Mouse (Mus musculus) liver, embryonic 12.5 days (tissue): ENCODE results near the gene Mb. TPM values are rescaled to one million over a fixed set of nuclear protein-coding genes. Genes with fewer than 3 reads are reported as not detected.

ENCODE experiments used
- ATAC-seq: fragments of 200-750 bp; cut with Nextera tagmentation; 2 replicates; pipeline ENCODE4 v1.8.0; 2017; ENCODE audit warnings: moderate number of reproducible peaks, mild to moderate bottlenecking, moderate library complexity
- H3K27ac ChIP-seq: fragments of 300-500 bp; sonication (generic); 2 replicates; pipeline ENCODE4 v1.5.1; 2016; ENCODE audit warnings: mild to moderate bottlenecking
- H3K27me3 ChIP-seq: fragments of 300-500 bp; sonication (generic); replicated peaks from 2 replicates; pipeline ENCODE4 v1.6.1; 2016; ENCODE audit warnings: mild to moderate bottlenecking, moderate library complexity
- H3K36me3 ChIP-seq: fragments of 300-500 bp; sonication (generic); 2 replicates; pipeline ENCODE4 v1.6.1; 2016; ENCODE audit warnings: mild to moderate bottlenecking, moderate library complexity
- H3K4me1 ChIP-seq: fragments of 300-500 bp; sonication (generic); 2 replicates; pipeline ENCODE4 v1.6.1; 2016
- H3K4me2 ChIP-seq: fragments of 300-500 bp; sonication (generic); 2 replicates; pipeline ENCODE4 v1.6.1; 2016; ENCODE audit warnings: mild to moderate bottlenecking, moderate library complexity
- H3K4me3 ChIP-seq: fragments of 300-500 bp; sonication (generic); 2 replicates; pipeline ENCODE4 v1.5.1; 2016; ENCODE audit warnings: mild to moderate bottlenecking, moderate library complexity
- H3K9ac ChIP-seq: fragments of 300-500 bp; sonication (generic); 2 replicates; pipeline ENCODE4 v1.6.1; 2016; ENCODE audit warnings: mild to moderate bottlenecking, moderate library complexity
- H3K9me3 ChIP-seq: fragments of 300-500 bp; sonication (generic); replicated peaks from 2 replicates; pipeline ENCODE4 v1.6.1; 2016; ENCODE audit warnings: mild to moderate bottlenecking, moderate library complexity
- WGBS: fragments of 180-500 bp; shearing (Covaris S2); methylation state at CpG from one replicate; pipeline ENCODE4 v1.1.7; 2016; ENCODE audit not compliant: insufficient replicate concordance; 5-methylcytosine and 5-hydroxymethylcytosine counted together
- polyA plus RNA-seq: library from polyadenylated mRNA; unstranded; fragments of >200 nt; fragmentation: Nextera tagmentation; extraction: Ambion mirVana; gene quantifications from 2 replicates; pipeline ENCODE4 v1.2.1, GENCODE M21; 2016

Gene Mb
- polyA plus RNA-seq, 1 experiment from 2014 or later = 0.17 TPM

DNA sequence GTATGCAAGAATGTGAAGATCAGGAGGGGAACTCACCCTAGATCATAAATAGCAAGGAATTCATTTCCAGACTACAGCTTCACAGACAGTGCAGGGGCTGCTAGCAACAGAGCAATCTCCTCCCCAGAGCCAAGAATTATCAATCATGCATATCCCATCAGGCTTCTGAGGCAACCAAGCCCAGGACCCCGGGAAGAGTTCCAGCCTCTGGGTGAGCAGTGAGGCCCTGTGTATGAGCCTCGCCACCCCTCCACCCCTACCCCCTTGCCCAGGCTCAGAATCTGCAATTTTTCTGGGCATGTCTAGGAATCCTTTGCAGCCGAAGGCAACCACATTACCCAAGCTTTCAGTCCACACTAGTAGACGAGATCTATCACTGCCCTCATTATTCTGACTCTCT, 28.6 kb downstream of the Mb start:
- no peaks in the 10 kb centered on the region for H3K36me3 ChIP-seq
- no peak overlapping the region for H3K27ac ChIP-seq
- WGBS = 54% methylated on average over 4 of the region's 4 CpGs
- no peak for ATAC-seq
- no peak overlapping the region for H3K4me2 ChIP-seq
- H3K4me3 ChIP-seq = no peak overlapping the region
- H3K9me3 ChIP-seq = no peaks in the 10 kb centered on the region
- H3K27me3 ChIP-seq = 0 out of 2 replicates have a peak, but pooled peaks cover 3% of the 10 kb centered on the region
- no peak overlapping the region for H3K9ac ChIP-seq
- no peaks in the 10 kb centered on the region for H3K4me1 ChIP-seq

GRCm38 (mm10) chr15:77021056-77021455, 29.4 kb downstream of the Mb start:
- no peak for ATAC-seq
- 74% methylated on average over 3 of the region's 3 CpGs for WGBS
- Histone ChIP-seq H3K9me3 (no peaks in the 10 kb centered on the region), H3K27ac (no peak overlapping the region), H3K4me1 (no peaks in the 10 kb centered on the region), H3K36me3 (no peaks in the 10 kb centered on the region), H3K4me3 (no peak overlapping the region), H3K4me2 (no peak overlapping the region), H3K9ac (no peak overlapping the region), H3K27me3 (0 out of 2 replicates have a peak, but pooled peaks cover 3% of the 10 kb centered on the region)

DNA sequence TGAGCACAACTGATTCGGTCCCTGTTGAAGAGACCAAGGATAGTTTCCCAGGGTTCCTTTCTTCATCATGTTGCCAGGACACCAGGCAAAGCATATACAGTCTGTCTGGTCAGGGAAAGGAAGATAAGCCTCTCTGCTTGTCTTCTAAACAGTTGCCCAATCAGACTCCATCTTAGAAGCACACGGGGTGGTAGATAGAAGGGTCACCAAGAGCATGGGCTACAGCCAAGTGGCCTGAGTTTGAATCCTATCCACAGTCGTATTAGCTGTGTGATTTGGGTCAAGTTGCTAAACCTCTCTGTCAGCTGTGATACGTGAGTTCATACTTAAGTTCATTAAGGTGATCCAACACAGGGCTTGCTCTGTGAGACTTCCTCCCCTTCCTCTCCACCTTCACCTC, 30.3 kb downstream of the Mb start:
- no peaks in the 10 kb centered on the region for H3K4me1 ChIP-seq
- H3K9me3 ChIP-seq = no peaks in the 10 kb centered on the region
- H3K27me3 ChIP-seq = 0 out of 2 replicates have a peak, but pooled peaks cover 3% of the 10 kb centered on the region
- no peak overlapping the region for H3K4me3 ChIP-seq
- no peak overlapping the region for H3K4me2 ChIP-seq
- H3K9ac ChIP-seq = no peak overlapping the region
- no peaks in the 10 kb centered on the region for H3K36me3 ChIP-seq
- WGBS = 54% methylated on average over 4 of the region's 4 CpGs
- H3K27ac ChIP-seq = no peak overlapping the region
- no peak for ATAC-seq

DNA sequence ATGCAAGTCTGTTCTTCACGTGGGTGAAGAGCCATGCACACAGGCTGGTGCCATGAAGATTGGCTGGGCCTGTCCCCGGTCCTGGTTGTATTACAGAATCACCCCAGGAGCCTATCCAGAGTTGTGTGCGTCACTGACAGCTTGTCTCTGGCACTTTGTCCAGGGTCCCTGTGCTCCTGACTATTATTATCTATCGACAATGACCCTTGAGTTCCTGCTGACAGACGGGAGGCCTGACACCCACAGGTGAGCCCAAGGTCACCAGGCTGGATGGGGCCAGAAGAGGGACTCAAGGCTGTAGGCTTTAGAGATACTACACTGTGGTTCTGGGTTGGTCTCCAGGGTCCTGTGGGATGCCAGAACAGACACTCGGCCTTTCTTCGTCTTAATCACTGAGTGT, 30.9 kb downstream of the Mb start:
- Histone ChIP-seq H3K27me3 (peaks cover 9% of the 10 kb centered on the region; the same call in 1 of the 2 replicates), H3K4me3 (no peak overlapping the region), H3K36me3 (no peaks in the 10 kb centered on the region), H3K4me2 (no peak overlapping the region), H3K27ac (no peak overlapping the region), H3K4me1 (no peaks in the 10 kb centered on the region), H3K9me3 (no peaks in the 10 kb centered on the region), H3K9ac (no peak overlapping the region)
- 58% methylated on average over 7 of the region's 7 CpGs for WGBS
- ATAC-seq = no peak

- 44% methylated on average over 6 of the region's 6 CpGs for WGBS
- Histone ChIP-seq H3K27ac (no peak overlapping the region), H3K9me3 (no peaks in the 10 kb centered on the region), H3K4me2 (no peak overlapping the region), H3K4me3 (no peak overlapping the region), H3K4me1 (no peaks in the 10 kb centered on the region), H3K9ac (no peak overlapping the region), H3K27me3 (peaks cover 13% of the 10 kb centered on the region; the same call in 1 of the 2 replicates), H3K36me3 (no peaks in the 10 kb centered on the region)
- no peak for ATAC-seq
Measured at GRCm38 (mm10) chr15:77018740-77019340, 31.6 kb downstream of the Mb start.

GRCm38 (mm10) chr15:77017897-77018296, 32.6 kb downstream of the Mb start:
- no peaks in the 10 kb centered on the region for H3K36me3 ChIP-seq
- peaks cover 13% of the 10 kb centered on the region for H3K27me3 ChIP-seq
- no peaks in the 10 kb centered on the region for H3K4me1 ChIP-seq
- no peak for ATAC-seq
- H3K4me2 ChIP-seq = no peak overlapping the region
- no peak overlapping the region for H3K9ac ChIP-seq
- no peak overlapping the region for H3K4me3 ChIP-seq
- no peaks in the 10 kb centered on the region for H3K9me3 ChIP-seq
- no peak overlapping the region for H3K27ac ChIP-seq

- Histone ChIP-seq H3K9me3 (no peaks in the 10 kb centered on the region), H3K4me1 (no peaks in the 10 kb centered on the region), H3K27me3 (peaks cover 10% of the 10 kb centered on the region), H3K27ac (no peak overlapping the region), H3K9ac (no peak overlapping the region), H3K4me2 (no peak overlapping the region), H3K4me3 (no peak overlapping the region), H3K36me3 (no peaks in the 10 kb centered on the region)
- ATAC-seq = no peak
- WGBS = 73% methylated on average over 6 of the region's 6 CpGs
Measured at GRCm38 (mm10) chr15:77016509-77016908, 34.0 kb downstream of the Mb start.

DNA sequence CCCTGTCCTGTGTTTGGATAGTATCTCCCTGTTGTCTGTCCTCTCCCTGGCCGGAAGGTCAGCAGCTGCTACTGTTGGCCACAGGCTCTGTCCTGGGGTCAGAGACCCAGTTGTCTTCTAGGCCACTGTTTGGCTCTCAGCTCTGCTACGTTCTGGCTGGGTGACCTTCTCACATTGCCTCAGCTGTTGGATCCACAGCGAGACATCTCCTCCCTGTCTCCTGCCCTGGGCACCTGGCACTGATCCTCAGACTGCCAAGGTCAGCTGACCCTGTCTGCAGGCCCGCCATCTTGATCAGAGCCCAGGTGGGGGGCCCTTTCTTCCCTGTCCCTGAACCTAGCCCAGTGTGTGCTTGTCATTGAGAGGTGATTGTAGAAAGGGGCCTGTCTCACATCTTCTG, 35.5 kb downstream of the Mb start:
- Histone ChIP-seq H3K9ac (no peak overlapping the region), H3K4me1 (no peaks in the 10 kb centered on the region), H3K27me3 (peaks cover 10% of the 10 kb centered on the region), H3K4me3 (no peak overlapping the region), H3K9me3 (no peaks in the 10 kb centered on the region), H3K4me2 (no peak overlapping the region), H3K36me3 (no peaks in the 10 kb centered on the region), H3K27ac (no peak overlapping the region)
- no peak for ATAC-seq
- WGBS = 60% methylated on average over 4 of the region's 4 CpGs

- no peaks in the 10 kb centered on the region for H3K36me3 ChIP-seq
- H3K9me3 ChIP-seq = no peaks in the 10 kb centered on the region
- H3K27me3 ChIP-seq = peaks cover 10% of the 10 kb centered on the region
- H3K27ac ChIP-seq = no peak overlapping the region
- H3K4me3 ChIP-seq = no peak overlapping the region
- H3K9ac ChIP-seq = no peak overlapping the region
- 62% methylated on average over 6 of the region's 6 CpGs for WGBS
- ATAC-seq = no peak
- no peaks in the 10 kb centered on the region for H3K4me1 ChIP-seq
- H3K4me2 ChIP-seq = no peak overlapping the region
Measured at GRCm38 (mm10) chr15:77014431-77014830, 36.0 kb downstream of the Mb start.

- Histone ChIP-seq H3K27ac (no peak overlapping the region), H3K27me3 (peaks cover 10% of the 10 kb centered on the region), H3K4me3 (no peak overlapping the region), H3K9ac (no peak overlapping the region), H3K36me3 (no peaks in the 10 kb centered on the region), H3K4me1 (no peaks in the 10 kb centered on the region), H3K9me3 (no peaks in the 10 kb centered on the region), H3K4me2 (no peak overlapping the region)
- 41% methylated on average over 15 of the region's 15 CpGs for WGBS
- ATAC-seq = no peak
Measured at GRCm38 (mm10) chr15:77013753-77014241, 36.7 kb downstream of the Mb start.

- H3K4me3 ChIP-seq = no peak overlapping the region
- WGBS = 71% methylated on average over 6 of the region's 6 CpGs
- no peak overlapping the region for H3K4me2 ChIP-seq
- no peak overlapping the region for H3K9ac ChIP-seq
- H3K27ac ChIP-seq = no peak overlapping the region
- H3K9me3 ChIP-seq = no peaks in the 10 kb centered on the region
- ATAC-seq = no peak
- H3K4me1 ChIP-seq = no peaks in the 10 kb centered on the region
- no peaks in the 10 kb centered on the region for H3K36me3 ChIP-seq
- peaks cover 9% of the 10 kb centered on the region for H3K27me3 ChIP-seq
Measured at GRCm38 (mm10) chr15:77008851-77009250, 41.6 kb downstream of the Mb start.

DNA sequence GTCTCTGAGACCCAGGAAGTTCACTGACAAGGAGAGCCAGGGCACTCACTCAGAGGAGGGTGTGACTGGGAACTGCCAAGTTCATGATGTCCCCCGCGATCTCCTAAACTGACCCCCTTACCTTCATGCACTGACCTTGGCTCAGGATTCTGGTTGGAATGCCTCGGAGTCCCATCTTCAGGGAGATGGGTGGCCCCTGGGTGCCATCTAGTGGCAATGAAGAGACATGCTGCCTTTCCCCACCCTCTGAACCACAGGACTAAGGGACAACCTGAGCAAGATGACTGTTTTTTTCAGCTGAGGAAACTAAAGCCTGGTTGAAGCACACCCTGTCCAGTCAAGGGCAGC, 46.6 kb downstream of the Mb start:
- ATAC-seq = no peak
- 12% methylated on average over 3 of the region's 3 CpGs for WGBS
- no peak overlapping the region for H3K27ac ChIP-seq
- no peak overlapping the region for H3K4me3 ChIP-seq
- no peak overlapping the region for H3K4me2 ChIP-seq
- no peak overlapping the region for H3K9ac ChIP-seq
- no peaks in the 10 kb centered on the region for H3K36me3 ChIP-seq
- H3K9me3 ChIP-seq = no peaks in the 10 kb centered on the region
- no peaks in the 10 kb centered on the region for H3K4me1 ChIP-seq
- peaks cover 21% of the 10 kb centered on the region for H3K27me3 ChIP-seq
